Mouse (Mus musculus) forebrain, embryonic 14.5 days (tissue): ENCODE results near the gene Cfap100. TPM values are rescaled to one million over a fixed set of nuclear protein-coding genes. Genes with fewer than 3 reads are reported as not detected.

Experiments
- ATAC-seq: fragments of 200-750 bp; cut with Nextera tagmentation; 2 replicates; pipeline ENCODE4 v1.8.0; 2017; ENCODE audit warnings: mild to moderate bottlenecking, moderate library complexity
- DNase-seq: peaks from one replicate; pipeline ENCODE4 v3.0.0-alpha.2; 2015; ENCODE audit warnings: low spot score
- H3K27ac ChIP-seq: fragments of 300-500 bp; sonication (generic); 2 replicates; pipeline ENCODE4 v1.5.1; 2014; ENCODE audit warnings: low read depth, mild to moderate bottlenecking, control low read depth, low read length, moderate library complexity
- H3K27me3 ChIP-seq: fragments of 300-500 bp; sonication (generic); replicated peaks from 2 replicates; pipeline ENCODE4 v1.6.1; 2014; ENCODE audit warnings: low read length, control low read depth, mixed read lengths; ENCODE audit not compliant: control insufficient read depth, insufficient read depth
- H3K36me3 ChIP-seq: fragments of 300-500 bp; sonication (generic); 2 replicates; pipeline ENCODE4 v1.6.1; 2014; ENCODE audit warnings: low read length, control low read depth; ENCODE audit not compliant: control insufficient read depth, insufficient read depth
- H3K4me1 ChIP-seq: fragments of 300-500 bp; sonication (generic); 2 replicates; pipeline ENCODE4 v1.6.1; 2014; ENCODE audit warnings: antibody characterized with exemption, low read length, control low read depth; ENCODE audit not compliant: control insufficient read depth, insufficient read depth
- H3K4me2 ChIP-seq: fragments of 300-500 bp; sonication (generic); 2 replicates; pipeline ENCODE4 v1.6.1; 2014; ENCODE audit warnings: mild to moderate bottlenecking, control low read depth, low read length
- H3K4me3 ChIP-seq: fragments of 300-500 bp; sonication (generic); 2 replicates; pipeline ENCODE4 v1.5.1; 2014; ENCODE audit warnings: low read depth, low read length, control low read depth
- H3K9ac ChIP-seq: fragments of 300-500 bp; sonication (generic); 2 replicates; pipeline ENCODE4 v1.6.1; 2014; ENCODE audit warnings: mild to moderate bottlenecking, low read length, control low read depth, moderate library complexity
- H3K9me3 ChIP-seq: fragments of 300-500 bp; sonication (generic); replicated peaks from 2 replicates; pipeline ENCODE4 v1.6.1; 2016; ENCODE audit warnings: low read length, control low read depth, mixed read lengths; ENCODE audit not compliant: control insufficient read depth
- WGBS: fragments of 180-500 bp; shearing (Covaris S2); extraction: QIAGEN DNeasy Blood & Tissue Kit; methylation state at CpG from one replicate; pipeline ENCODE4 v1.1.7; 2014; 5-methylcytosine and 5-hydroxymethylcytosine counted together
- polyA plus RNA-seq: library from polyadenylated mRNA; unstranded; fragments of >200 nt; fragmentation: Nextera tagmentation; extraction: Ambion mirVana; gene quantifications from 2 replicates; pipeline ENCODE4 v1.2.1, GENCODE M21; 2014

Cfap100 gene
- polyA plus RNA-seq, 1 experiment from 2014 or later: 3.0 TPM

DNA sequence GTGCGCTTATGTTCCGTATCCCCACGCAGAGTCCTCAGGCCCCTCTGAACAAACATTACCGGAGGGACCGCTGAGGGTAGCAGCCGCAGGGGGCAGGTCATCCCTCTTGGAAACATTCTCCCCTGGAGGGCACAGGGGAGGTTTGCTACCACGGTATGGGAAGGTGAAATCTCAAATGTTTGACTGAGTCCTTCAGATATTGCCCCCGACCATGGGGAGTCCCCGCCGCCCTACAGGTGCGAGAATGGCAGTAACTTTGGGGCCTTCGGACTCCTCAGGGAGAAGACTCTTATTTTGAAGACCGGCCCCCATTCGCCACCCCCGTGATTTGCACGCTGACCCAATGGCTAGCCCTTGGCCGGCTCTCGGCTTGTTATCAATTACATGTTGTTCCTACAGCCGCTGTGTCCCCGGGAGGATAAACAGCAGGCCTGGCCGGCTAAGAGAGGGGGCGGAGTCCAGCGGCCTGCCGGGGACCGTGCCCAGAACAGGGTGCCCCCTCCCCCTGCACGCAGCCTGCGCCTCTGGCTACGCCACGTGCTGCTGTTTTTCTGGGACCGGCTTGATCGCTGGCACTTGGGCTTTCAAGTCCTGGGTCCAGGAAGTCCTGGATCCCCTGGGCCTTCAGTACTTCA is 34.7 kb upstream of the Cfap100 start:
- Histone ChIP-seq H3K9me3 (no peaks in the 10 kb centered on the region), H3K27ac (0 out of 2 replicates have a peak overlapping the region, but pooled peaks have one; percentile 9), H3K4me2 (peak overlapping the region; percentile 100), H3K4me1 (peaks cover 13% of the 10 kb centered on the region), H3K27me3 (no peaks in the 10 kb centered on the region), H3K9ac (peak overlapping the region; percentile 74), H3K36me3 (0 out of 2 replicates have a peak, but pooled peaks cover 4% of the 10 kb centered on the region), H3K4me3 (peak overlapping the region; percentile 68)
- ATAC-seq (peak; percentile 86), DNase-seq (peak; percentile 81)
- 1% methylated on average over 31 of the region's 31 CpGs for WGBS

DNA sequence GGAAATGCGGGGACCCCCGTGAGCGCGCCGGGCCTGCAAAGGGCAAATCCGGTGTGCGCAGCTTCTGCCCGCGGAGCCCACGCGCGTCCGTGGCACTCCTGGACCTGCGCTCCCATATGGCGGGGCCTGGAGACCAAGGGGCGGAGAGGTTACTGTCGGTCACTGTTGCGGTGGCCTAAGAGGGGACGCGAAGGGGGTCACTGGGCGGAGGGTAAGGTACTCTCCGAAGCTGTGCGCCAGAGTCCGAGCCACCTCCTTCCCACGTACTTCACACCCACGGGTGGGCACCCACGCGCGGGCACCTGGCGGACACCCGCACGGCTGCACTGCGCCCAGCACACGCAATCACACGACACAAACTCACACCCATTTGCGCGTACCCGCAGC is 34.2 kb upstream of the Cfap100 start:
- Histone ChIP-seq H3K4me2 (peak overlapping the region; percentile 100), H3K4me3 (peak overlapping the region; percentile 68), H3K9ac (peak overlapping the region; percentile 74), H3K9me3 (no peaks in the 10 kb centered on the region), H3K36me3 (0 out of 2 replicates have a peak, but pooled peaks cover 2% of the 10 kb centered on the region), H3K27ac (0 out of 2 replicates have a peak overlapping the region, but pooled peaks have one; percentile 9), H3K27me3 (no peaks in the 10 kb centered on the region), H3K4me1 (peaks cover 13% of the 10 kb centered on the region)
- ATAC-seq (peak; percentile 45; the same call in 1 of the 2 replicates), DNase-seq (no peak)
- under 1% methylated on average over 36 of the region's 38 CpGs for WGBS

DNA sequence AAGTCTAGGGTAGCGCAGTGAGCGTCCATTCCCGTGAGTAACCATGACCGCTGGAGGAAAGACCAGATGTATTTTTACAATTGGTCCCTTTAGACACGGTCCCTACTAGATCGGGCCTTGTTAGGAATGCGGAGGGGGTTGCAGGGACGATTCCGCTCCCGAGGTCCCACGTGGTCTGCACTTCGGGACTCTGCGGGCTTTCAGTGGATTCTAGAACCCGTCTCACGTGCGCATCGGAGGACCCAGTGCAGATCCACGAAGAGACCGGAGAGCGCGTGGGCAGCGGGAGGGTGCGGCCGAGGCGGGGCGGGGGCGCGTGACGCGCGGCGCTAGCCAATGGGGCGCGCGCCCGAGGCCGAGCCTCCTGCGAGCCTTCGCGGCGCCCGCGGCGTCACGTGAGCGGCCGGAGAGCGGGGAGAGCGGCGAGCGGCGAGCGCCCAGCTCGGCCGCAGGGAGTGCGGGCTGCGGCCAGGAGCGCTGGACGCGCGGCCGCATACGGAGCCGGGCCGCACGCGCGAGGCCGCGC is 33.6 kb upstream of the Cfap100 start, which contains the start of gene Klf15:
TSS of gene Klf15 (plus strand) at position 396 of the 526 bp plus-strand sequence.
- peak within 1 kb of the TSS; percentile 74 for H3K9ac ChIP-seq
- peaks cover 13% of the 10 kb centered on the region for H3K4me1 ChIP-seq
- H3K4me3 ChIP-seq: peak within 1 kb of the TSS; percentile 68
- no peaks in the 10 kb centered on the region for H3K9me3 ChIP-seq
- WGBS: under 1% methylated on average over 70 of the region's 70 CpGs
- no peaks in the 10 kb centered on the region for H3K36me3 ChIP-seq
- ATAC-seq (peak; percentile 71), DNase-seq (peak; percentile 76)
- H3K27me3 ChIP-seq: no peaks in the 10 kb centered on the region
- 0 out of 2 replicates have a peak within 1 kb of the TSS, but pooled peaks have one; percentile 9 for H3K27ac ChIP-seq
- H3K4me2 ChIP-seq: peak within 1 kb of the TSS; percentile 100

DNA sequence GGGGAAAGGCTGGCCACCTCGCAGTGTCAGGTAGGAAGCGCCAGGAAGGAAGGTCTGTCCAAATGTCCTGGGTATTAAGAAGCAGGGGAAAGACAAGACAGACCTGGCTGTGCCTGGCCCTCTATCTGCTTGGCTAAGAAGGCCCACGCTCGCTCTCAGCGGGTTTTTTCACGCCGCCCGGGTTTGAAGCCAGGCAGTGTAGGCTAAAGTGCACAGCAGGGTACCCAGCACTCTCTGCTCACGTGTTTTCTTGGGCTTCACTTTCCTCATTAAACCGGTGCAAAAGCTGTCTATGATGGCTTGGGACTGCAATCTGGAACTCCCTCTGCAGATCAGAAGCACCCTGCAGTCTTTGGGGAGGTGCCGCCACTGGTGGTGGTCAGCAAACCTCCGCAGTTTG is 33.2 kb upstream of the Cfap100 start:
- Histone ChIP-seq H3K36me3 (no peaks in the 10 kb centered on the region), H3K4me2 (peak overlapping the region; percentile 100), H3K27ac (no peak overlapping the region), H3K9me3 (no peaks in the 10 kb centered on the region), H3K9ac (peak overlapping the region; percentile 74), H3K4me1 (peaks cover 13% of the 10 kb centered on the region), H3K27me3 (no peaks in the 10 kb centered on the region), H3K4me3 (peak overlapping the region; percentile 68)
- ATAC-seq: 0 out of 2 replicates have a peak, but pooled peaks have one; percentile 3
- no peak for DNase-seq
- WGBS: 9% methylated on average over 12 of the region's 12 CpGs

DNA sequence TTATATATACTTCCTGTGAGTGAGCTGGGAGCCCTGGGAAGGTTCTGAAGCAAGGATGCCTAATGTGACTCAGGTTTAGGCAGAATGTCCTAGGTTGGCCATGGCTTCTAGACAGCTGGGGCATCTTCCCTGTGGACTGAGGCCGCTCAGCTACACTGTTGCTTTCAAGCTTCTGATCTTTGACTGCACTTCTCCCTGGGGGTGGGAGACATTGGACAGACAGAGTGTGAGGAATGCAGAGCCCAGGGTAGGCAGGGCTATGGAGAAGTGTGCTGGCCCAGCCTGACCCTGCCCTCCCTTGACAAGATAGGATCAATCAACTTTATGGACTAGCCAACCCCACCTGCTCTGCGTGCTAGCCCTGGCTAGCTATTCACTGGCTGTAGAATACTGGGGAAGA is 32.6 kb upstream of the Cfap100 start:
- Histone ChIP-seq H3K4me1 (peaks cover 13% of the 10 kb centered on the region), H3K4me3 (no peak overlapping the region), H3K27me3 (no peaks in the 10 kb centered on the region), H3K4me2 (no peak overlapping the region), H3K9me3 (no peaks in the 10 kb centered on the region), H3K27ac (no peak overlapping the region), H3K9ac (no peak overlapping the region), H3K36me3 (no peaks in the 10 kb centered on the region)
- DNase-seq (no peak), ATAC-seq (no peak)
- 54% methylated on average over 2 of the region's 2 CpGs for WGBS

DNA sequence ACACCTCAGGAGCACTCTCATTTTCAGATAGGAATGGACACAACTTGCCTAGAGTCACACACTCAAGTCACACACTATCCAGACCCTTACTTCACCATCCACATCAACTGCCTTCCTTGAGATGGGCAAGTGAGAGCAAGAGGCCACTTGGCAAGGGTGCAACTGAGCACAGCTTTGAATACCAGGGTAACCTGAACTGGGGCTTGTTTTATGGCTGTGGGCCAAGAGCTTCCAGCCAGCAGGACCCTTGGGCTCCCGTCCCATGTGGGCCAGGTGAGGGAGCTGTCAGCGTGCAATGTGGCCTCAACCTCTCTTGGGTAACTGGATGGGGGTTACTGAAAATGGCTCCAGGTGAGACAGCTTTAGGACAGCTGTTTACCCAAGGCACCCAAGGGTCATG is 28.8 kb upstream of the Cfap100 start:
- no peaks in the 10 kb centered on the region for H3K27me3 ChIP-seq
- no peak overlapping the region for H3K4me2 ChIP-seq
- no peaks in the 10 kb centered on the region for H3K9me3 ChIP-seq
- 71% methylated on average over 2 of the region's 2 CpGs for WGBS
- H3K9ac ChIP-seq: no peak overlapping the region
- no peak overlapping the region for H3K27ac ChIP-seq
- no peaks in the 10 kb centered on the region for H3K36me3 ChIP-seq
- DNase-seq (no peak), ATAC-seq (no peak)
- no peak overlapping the region for H3K4me3 ChIP-seq
- peaks cover 3% of the 10 kb centered on the region; the same call in 1 of the 2 replicates for H3K4me1 ChIP-seq

DNA sequence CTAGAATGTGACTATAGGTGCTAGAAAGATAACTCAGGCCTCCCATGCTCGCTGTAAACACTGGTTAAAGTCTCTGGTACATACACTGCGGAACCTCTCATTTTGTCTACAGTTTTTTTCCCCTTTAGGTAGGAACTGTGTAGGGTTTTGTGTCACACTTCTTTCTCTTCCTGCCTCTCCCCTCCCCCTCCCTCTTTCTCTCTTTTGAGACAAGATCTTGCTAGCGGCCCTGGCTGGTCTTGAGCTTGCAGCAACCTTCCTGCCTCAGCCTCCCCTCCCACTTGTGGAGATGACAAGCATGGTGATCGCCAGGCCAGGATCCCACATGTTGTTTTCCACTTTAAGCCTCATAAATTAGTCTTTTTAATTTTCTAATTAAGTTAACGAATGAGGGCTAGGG is 25.2 kb upstream of the Cfap100 start:
- ATAC-seq: no peak
- Histone ChIP-seq H3K4me2 (no peak overlapping the region), H3K36me3 (no peaks in the 10 kb centered on the region), H3K4me3 (no peak overlapping the region), H3K27me3 (no peaks in the 10 kb centered on the region), H3K9me3 (no peaks in the 10 kb centered on the region), H3K9ac (no peak overlapping the region), H3K4me1 (no peaks in the 10 kb centered on the region), H3K27ac (no peak overlapping the region)
- no peak for DNase-seq
- WGBS: 71% methylated on average over 5 of the region's 5 CpGs

DNA sequence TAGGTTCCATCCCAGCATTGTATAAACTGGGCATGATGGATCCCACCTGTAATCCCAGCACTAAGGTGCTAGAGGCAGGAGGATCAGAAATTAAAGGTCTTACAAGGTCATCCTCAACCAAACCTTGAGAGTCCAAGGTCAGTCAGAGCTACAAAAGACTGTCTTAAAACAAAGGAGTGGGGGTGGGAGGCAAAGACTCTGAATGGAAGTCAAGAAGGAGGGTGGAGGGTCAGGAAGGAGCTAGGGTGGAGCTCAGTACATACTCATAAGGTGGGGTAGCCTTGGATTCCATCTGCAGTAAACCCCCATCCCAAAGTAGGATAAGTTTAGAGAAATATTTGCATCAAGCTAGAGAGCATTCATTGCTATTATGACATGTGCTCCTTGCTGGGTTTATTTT is 24.0 kb upstream of the Cfap100 start:
- H3K27ac ChIP-seq: no peak overlapping the region
- H3K4me3 ChIP-seq: no peak overlapping the region
- no peaks in the 10 kb centered on the region for H3K4me1 ChIP-seq
- no peaks in the 10 kb centered on the region for H3K27me3 ChIP-seq
- no peak overlapping the region for H3K9ac ChIP-seq
- no peak for DNase-seq
- H3K4me2 ChIP-seq: no peak overlapping the region
- no peaks in the 10 kb centered on the region for H3K36me3 ChIP-seq
- ATAC-seq: no peak
- H3K9me3 ChIP-seq: no peaks in the 10 kb centered on the region

DNA sequence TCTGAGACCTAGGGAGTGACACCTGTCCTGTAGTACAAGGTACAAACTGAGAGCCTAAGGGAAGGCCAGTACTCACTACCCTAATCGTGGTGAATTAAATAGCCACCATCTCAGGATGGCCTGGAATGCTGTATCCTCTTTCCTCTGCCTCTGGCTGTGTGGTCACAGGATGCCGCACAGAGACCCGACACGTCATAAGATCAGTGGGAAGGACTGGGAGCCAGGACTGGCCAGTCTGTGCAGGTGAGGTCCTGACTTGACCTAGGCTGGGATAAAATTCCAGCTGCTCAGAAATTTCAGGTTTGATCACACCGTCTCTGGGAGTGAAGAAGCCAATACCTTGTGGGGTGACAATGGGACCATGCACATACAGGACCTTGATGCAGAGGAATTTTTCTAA is 22.9 kb upstream of the Cfap100 start:
- Histone ChIP-seq H3K9me3 (no peaks in the 10 kb centered on the region), H3K27me3 (no peaks in the 10 kb centered on the region), H3K36me3 (no peaks in the 10 kb centered on the region), H3K4me1 (peaks cover 6% of the 10 kb centered on the region; the same call in 1 of the 2 replicates), H3K4me3 (no peak overlapping the region), H3K4me2 (no peak overlapping the region), H3K27ac (no peak overlapping the region), H3K9ac (no peak overlapping the region)
- no peak for DNase-seq
- ATAC-seq: no peak
- WGBS: 93% methylated on average over 5 of the region's 5 CpGs
